In genomic region chr9:87318767-87319166, GRCm38 (mm10) we compare ENCODE assay signal across 33 mouse cellular contexts.
DNase-seq lines count a peak whose midpoint lies in the region; ATAC-seq and TF ChIP-seq lines count a peak whose summit lies in the region.
"Had no signal": no experiment of that assay in that cellular context is flagged by ENCODE, and none has a peak within 500 bp of the region (broad histone marks: within the 10 kb centered on the region; RNA-seq: fewer than 3 reads in every experiment).

No protein-coding gene starts in this region.

- H3K9me3 ChIP-seq in kidney, postnatal 0 days (replicated peaks; ENCODE audit: low read length) = no peaks in the 10 kb centered on the region
- no peaks in the 10 kb centered on the region for H3K9me3 ChIP-seq in limb, embryonic 14.5 days (ENCODE audit: control insufficient read depth, low read length)
- H3K9me3 ChIP-seq: embryonic facial prominence, embryonic 12.5 days; forebrain, embryonic 10.5 days; forebrain, embryonic 13.5 days; G1E; heart, embryonic 10.5 days; heart, embryonic 13.5 days had no signal

- no peak for TF ChIP-seq POLR2A in limb, embryonic 14.5 days (IDR thresholded peaks at IDR 0.05; ENCODE audit: borderline replicate concordance, extremely low read depth, insufficient read depth, insufficient read length)

- H3K4me1 ChIP-seq in kidney, postnatal 0 days (replicated peaks; ENCODE audit: insufficient read depth, low read length) = no peaks in the 10 kb centered on the region
- peaks cover 7% of the 10 kb centered on the region for H3K4me1 ChIP-seq in limb, embryonic 14.5 days (ENCODE audit: control insufficient read depth, insufficient read depth, low read length)
- H3K4me1 ChIP-seq: forebrain, embryonic 13.5 days; heart, embryonic 10.5 days; heart, embryonic 13.5 days had no signal

- DNase-seq in embryo, embryonic 9.5 days (ENCODE audit: extremely low spot score) = peak; percentile 7
- no peak for DNase-seq in embryo, embryonic 10 days (ENCODE audit: low spot score)
- peak; percentile 44 for DNase-seq in kidney, postnatal 0 days (ENCODE audit: low spot score)
- no peak for DNase-seq in kidney, adult 9 months
- peak; percentile 40 for DNase-seq in forelimb bud, embryonic 11.5 days (ENCODE audit: low read depth, low spot score)
- DNase-seq in limb, embryonic 14.5 days (ENCODE audit: low spot score) = no peak
- DNase-seq in adipocyte (ENCODE audit: low spot score) = no peak
- no peak for DNase-seq in spleen, postnatal 36 days (ENCODE audit: low spot score in 2 of 2)
- DNase-seq: adrenal gland, adult 2 months; adrenal gland, postnatal 14 days; B cell, adult 2 months; cerebellum, adult 11 months; cerebellum, adult 8-10 months; cerebellum, postnatal 14 days; gastrocnemius, adult 2 months; gastrocnemius, postnatal 14 days; heart, adult 2 months; heart, postnatal 14 days; heart, postnatal 4 days had no signal

- H3K36me3 ChIP-seq in kidney, postnatal 0 days (ENCODE audit: insufficient read depth, low read length) = no peaks in the 10 kb centered on the region
- no peaks in the 10 kb centered on the region for H3K36me3 ChIP-seq in limb, embryonic 14.5 days (ENCODE audit: control insufficient read depth, insufficient read depth, low read length)
- H3K36me3 ChIP-seq: embryonic facial prominence, embryonic 12.5 days; forebrain, embryonic 10.5 days; G1E; heart, embryonic 10.5 days; heart, embryonic 13.5 days had no signal

- no peak overlapping the region for H3K9ac ChIP-seq in kidney, postnatal 0 days (ENCODE audit: low read depth, low read length)
- no peak overlapping the region for H3K9ac ChIP-seq in limb, embryonic 14.5 days (ENCODE audit: low read depth, low read length, severe bottlenecking)
- H3K9ac ChIP-seq: embryonic facial prominence, embryonic 12.5 days; forebrain, embryonic 13.5 days; heart, embryonic 13.5 days; hindbrain, embryonic 14.5 days had no signal

- H3K4me3 ChIP-seq in kidney, postnatal 0 days (replicated peaks; ENCODE audit: low read depth, low read length) = no peak overlapping the region
- H3K4me3 ChIP-seq in limb, embryonic 14.5 days (replicated peaks; ENCODE audit: low read length) = no peak overlapping the region
- H3K4me3 ChIP-seq: embryonic facial prominence, embryonic 12.5 days; erythroblast, embryonic 14.5 days; forebrain, embryonic 10.5 days; forebrain, embryonic 13.5 days; gastrocnemius, adult 2 months; heart, adult 2 months; heart, embryonic 10.5 days; heart, embryonic 13.5 days had no signal

- no peaks in the 10 kb centered on the region for H3K27me3 ChIP-seq in kidney, postnatal 0 days (ENCODE audit: insufficient read depth, low read length)
- H3K27me3 ChIP-seq in limb, embryonic 14.5 days (ENCODE audit: control insufficient read depth, insufficient read depth, low read length) = no peaks in the 10 kb centered on the region
- H3K27me3 ChIP-seq: CH12.LX; embryonic facial prominence, embryonic 12.5 days; forebrain, embryonic 13.5 days; heart, embryonic 13.5 days; Patski had no signal

- no peak overlapping the region for H3K27ac ChIP-seq in kidney, postnatal 0 days
- no peak overlapping the region for H3K27ac ChIP-seq in limb, embryonic 14.5 days (replicated peaks; ENCODE audit: low read depth, low read length)
- H3K27ac ChIP-seq: embryonic facial prominence, embryonic 12.5 days; forebrain, embryonic 10.5 days; forebrain, embryonic 13.5 days; gastrocnemius, adult 2 months; heart, adult 2 months; heart, embryonic 10.5 days; heart, embryonic 13.5 days; hindbrain, embryonic 14.5 days; hindbrain, postnatal 0 days had no signal

- TF ChIP-seq CTCF in kidney, postnatal 0 days (IDR thresholded peaks at IDR 0.05; ENCODE audit: low read depth) = no peak

- H3K4me2 ChIP-seq in kidney, postnatal 0 days (ENCODE audit: low read length) = no peak overlapping the region
- no peak overlapping the region for H3K4me2 ChIP-seq in limb, embryonic 14.5 days (replicated peaks; ENCODE audit: low read depth, low read length, severe bottlenecking)
- H3K4me2 ChIP-seq: embryonic facial prominence, embryonic 12.5 days; forebrain, embryonic 13.5 days; heart, embryonic 13.5 days; hindbrain, embryonic 14.5 days had no signal

- no peak for ATAC-seq in kidney, postnatal 0 days (replicated peaks; ENCODE audit: low FRiP score, low read depth)
- ATAC-seq in limb, embryonic 14.5 days (ENCODE audit: low FRiP score, low read depth) = peak; percentile 50
- ATAC-seq: forebrain, embryonic 13.5 days; forebrain, embryonic 16.5 days; hindbrain, postnatal 0 days; inflammation-experienced regulatory T-cells, adult 6 months; intestine, embryonic 16.5 days; Patski had no signal

- 31% methylated on average over 7 of the region's 7 CpGs for WGBS in kidney, postnatal 0 days
- 30% methylated on average over 7 of the region's 7 CpGs for WGBS in limb, embryonic 14.5 days

Comparison
In these comparisons a context has a peak if more than half of its experiments do, and no peak if none do; other contexts are left out.
1. DNase-seq: peak in embryo, embryonic 9.5 days (single experiment), kidney, postnatal 0 days (single experiment) and forelimb bud, embryonic 11.5 days (single experiment); none in embryo, embryonic 10 days (single experiment), kidney, adult 9 months (single experiment), limb, embryonic 14.5 days (single experiment), adipocyte (single experiment) and spleen, postnatal 36 days (0 of 2).